Mouse (Mus musculus) liver, postnatal 0 days (tissue): ENCODE data around the gene Vps18.

ENCODE experiments used
- CTCF ChIP-seq: sonication (generic); IDR thresholded peaks from 2 replicates; pipeline ENCODE4 v1.5.1; 2016; ENCODE audit warnings: antibody characterized with exemption, low read depth
- EP300 ChIP-seq: IDR thresholded peaks from 2 replicates; pipeline ENCODE4 v1.6.1; 2016; ENCODE audit warnings: antibody characterized with exemption, low read depth, mild to moderate bottlenecking

- TF ChIP-seq CTCF (no peak), EP300 (no peak)
Measured at GRCm38 (mm10) chr2:119247904-119248303, 40.6 kb upstream of the Vps18 start.
